ENCODE assay signal across 8 mouse cellular contexts in the genomic region with DNA sequence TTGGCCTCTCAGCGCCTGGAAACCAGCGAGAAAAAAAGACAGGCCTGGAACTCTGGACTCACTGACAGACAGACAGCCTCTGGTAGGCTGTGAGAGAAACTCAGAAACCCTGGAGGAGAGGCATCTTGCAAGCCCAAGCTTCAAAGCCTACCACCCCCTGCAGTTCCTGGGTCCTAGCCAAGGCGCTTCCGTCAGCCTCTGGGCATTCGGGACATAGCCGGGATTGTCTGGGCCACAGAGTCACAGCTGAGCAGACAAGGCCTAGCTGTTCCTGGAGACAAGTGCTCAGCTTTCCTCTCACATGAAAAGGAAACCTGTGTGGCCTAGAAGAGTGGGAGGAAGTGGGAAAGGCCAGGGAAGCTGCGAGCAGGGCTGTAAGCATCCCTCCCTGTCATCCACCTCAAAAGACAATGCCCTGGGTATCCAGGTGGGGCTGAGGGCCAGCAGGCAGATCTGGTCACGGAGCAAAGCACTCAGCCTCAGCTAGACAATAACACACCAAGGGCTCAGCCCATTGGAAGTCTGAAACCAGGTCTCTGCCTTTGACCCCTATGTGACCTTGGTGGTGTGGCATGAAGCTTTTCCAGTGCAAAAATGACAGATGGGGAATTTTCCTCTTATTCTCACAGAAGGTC. TPM values are rescaled to one million over a fixed set of nuclear protein-coding genes. Genes with fewer than 3 reads are reported as not detected.
DNase-seq lines count a peak whose midpoint lies in the region; ATAC-seq lines count a peak whose summit lies in the region.
"Had no signal": no experiment of that assay in that cellular context is flagged by ENCODE, and none has a peak within 500 bp of the region (broad histone marks: within the 10 kb centered on the region; RNA-seq: fewer than 3 reads in every experiment).

No protein-coding gene starts in this region.

- H3K27me3 ChIP-seq in hindbrain, embryonic 12.5 days: no peaks in the 10 kb centered on the region
- no peaks in the 10 kb centered on the region for H3K27me3 ChIP-seq in intestine, embryonic 15.5 days (replicated peaks)
- H3K27me3 ChIP-seq: limb, embryonic 15.5 days had no signal

- no peak overlapping the region for H3K4me2 ChIP-seq in hindbrain, embryonic 12.5 days (replicated peaks)
- no peak overlapping the region for H3K4me2 ChIP-seq in intestine, embryonic 15.5 days (replicated peaks)
- H3K4me2 ChIP-seq: limb, embryonic 15.5 days had no signal

- H3K4me1 ChIP-seq in hindbrain, embryonic 12.5 days: peaks cover 7% of the 10 kb centered on the region
- no peaks in the 10 kb centered on the region for H3K4me1 ChIP-seq in intestine, embryonic 15.5 days (replicated peaks)

- H3K9ac ChIP-seq in hindbrain, embryonic 12.5 days: no peak overlapping the region
- no peak overlapping the region for H3K9ac ChIP-seq in intestine, embryonic 15.5 days
- H3K9ac ChIP-seq: limb, embryonic 15.5 days had no signal

- peak overlapping the region; percentile 36; the same call in 1 of the 2 replicates for H3K27ac ChIP-seq in hindbrain, embryonic 12.5 days
- no peak overlapping the region for H3K27ac ChIP-seq in intestine, embryonic 15.5 days
- H3K27ac ChIP-seq: limb, embryonic 15.5 days had no signal

- H3K4me3 ChIP-seq in hindbrain, embryonic 12.5 days: no peak overlapping the region
- H3K4me3 ChIP-seq in intestine, embryonic 15.5 days (replicated peaks): no peak overlapping the region
- H3K4me3 ChIP-seq: limb, embryonic 15.5 days had no signal

- 42% methylated on average over 8 of the region's 8 CpGs for WGBS in hindbrain, embryonic 12.5 days
- 68% methylated on average over 8 of the region's 8 CpGs for WGBS in intestine, embryonic 15.5 days

- no peaks in the 10 kb centered on the region for H3K9me3 ChIP-seq in hindbrain, embryonic 12.5 days (replicated peaks)
- no peaks in the 10 kb centered on the region for H3K9me3 ChIP-seq in intestine, embryonic 15.5 days
- H3K9me3 ChIP-seq: limb, embryonic 15.5 days had no signal

- no peaks in the 10 kb centered on the region for H3K36me3 ChIP-seq in hindbrain, embryonic 12.5 days
- H3K36me3 ChIP-seq in intestine, embryonic 15.5 days: no peaks in the 10 kb centered on the region
- H3K36me3 ChIP-seq: limb, embryonic 15.5 days had no signal

- peak; percentile 97 for DNase-seq in Muller cell, postnatal 12 days (ENCODE audit: inconsistent ontology term)
- DNase-seq in cerebellum, adult 11-12 months: peak; percentile 46
- peak; percentile 37 for DNase-seq in lung, postnatal 14 days
- DNase-seq in yolk sac, embryonic 10.5 days (ENCODE audit: low spot score): no peak
- no peak for DNase-seq in urinary bladder, adult 18-20 months (ENCODE audit: low spot score in 2 of 2)

- ATAC-seq in hindbrain, embryonic 12.5 days (ENCODE audit: low FRiP score): peak; percentile 48; the same call in 1 of the 2 replicates
- no peak for ATAC-seq in intestine, embryonic 15.5 days

RNA-seq across cellular contexts. Expression of gene Vstm2b, which starts 13.2 kb away (rescaled TPM):
- 18.6 and 18.8 TPM in 2 replicates for polyA plus RNA-seq in hindbrain, embryonic 12.5 days (2016; fragmentation: Nextera tagmentation; extraction: Ambion mirVana)
- polyA plus RNA-seq in intestine, embryonic 15.5 days (2015; fragmentation: Nextera tagmentation; extraction: Ambion mirVana): 0.49 and 0.75 TPM in 2 replicates

Comparison
In these comparisons a context has a peak if more than half of its experiments do, and no peak if none do; other contexts are left out.
1. DNase-seq: peak in Muller cell, postnatal 12 days (single experiment), cerebellum, adult 11-12 months (single experiment) and lung, postnatal 14 days (single experiment); none in yolk sac, embryonic 10.5 days (single experiment) and urinary bladder, adult 18-20 months (0 of 2).
2. RNA of gene Vstm2b, which starts 13.2 kb away (polyA plus RNA-seq): 18.6 to 18.8 TPM in hindbrain, embryonic 12.5 days; 0.49 to 0.75 TPM in intestine, embryonic 15.5 days; every median in the first group is over 10 times any median in the second.